Mouse (Mus musculus) forebrain, postnatal 0 days (tissue): Measurements from ENCODE around the gene Grip1. TPM values are rescaled to one million over a fixed set of nuclear protein-coding genes. Genes with fewer than 3 reads are reported as not detected.

Source experiments
- ATAC-seq: fragments of 200-750 bp; cut with Nextera tagmentation; 2 replicates; pipeline ENCODE4 v1.8.0; 2017; ENCODE audit warnings: mild to moderate bottlenecking, moderate library complexity
- DNase-seq: peaks from one replicate; pipeline ENCODE4 v3.0.0-alpha.2; 2015
- H3K27ac ChIP-seq: fragments of 300-500 bp; sonication (generic); 2 replicates; pipeline ENCODE4 v1.5.1; 2014; ENCODE audit warnings: low read depth, mild to moderate bottlenecking, antibody characterized with exemption, low read length, moderate library complexity, mixed read lengths
- H3K27me3 ChIP-seq: fragments of 300-500 bp; sonication (generic); 2 replicates; pipeline ENCODE4 v1.6.1; 2014; ENCODE audit warnings: mild to moderate bottlenecking, low read length, mixed read lengths; ENCODE audit not compliant: insufficient read depth
- H3K36me3 ChIP-seq: fragments of 300-500 bp; sonication (generic); 2 replicates; pipeline ENCODE4 v1.6.1; 2014; ENCODE audit warnings: mild to moderate bottlenecking, moderate library complexity; ENCODE audit not compliant: insufficient read depth
- H3K4me1 ChIP-seq: fragments of 300-500 bp; sonication (generic); 2 replicates; pipeline ENCODE4 v1.6.1; 2014; ENCODE audit warnings: antibody characterized with exemption; ENCODE audit not compliant: insufficient read depth
- H3K4me2 ChIP-seq: fragments of 300-500 bp; sonication (generic); 2 replicates; pipeline ENCODE4 v1.6.1; 2014; ENCODE audit warnings: low read depth, mild to moderate bottlenecking, moderate library complexity
- H3K4me3 ChIP-seq: fragments of 300-500 bp; sonication (generic); 2 replicates; pipeline ENCODE4 v1.5.1; 2014; ENCODE audit warnings: low read depth, low read length, mixed read lengths
- H3K9ac ChIP-seq: fragments of 300-500 bp; sonication (generic); 2 replicates; pipeline ENCODE4 v1.6.1; 2014; ENCODE audit warnings: mild to moderate bottlenecking
- H3K9me3 ChIP-seq: fragments of 300-500 bp; sonication (generic); 2 replicates; pipeline ENCODE4 v1.6.1; 2016; ENCODE audit warnings: low read length
- CTCF ChIP-seq: sonication (generic); IDR thresholded peaks from 2 replicates; pipeline ENCODE4 v1.5.1; 2016; ENCODE audit warnings: antibody characterized with exemption, control low read depth, low read depth
- WGBS: fragments of 180-500 bp; shearing (Covaris S2); extraction: QIAGEN DNeasy Blood & Tissue Kit; methylation state at CpG from one replicate; pipeline ENCODE4 v1.1.7; 2014; 5-methylcytosine and 5-hydroxymethylcytosine counted together
- polyA plus RNA-seq: library from polyadenylated mRNA; unstranded; fragments of >200 nt; fragmentation: Nextera tagmentation; extraction: Ambion mirVana; gene quantifications from 2 replicates; pipeline ENCODE4 v1.2.1, GENCODE M21; 2015
- total RNA-seq: library from RNA; depleted of rRNA; stranded (reverse); fragments of >200 nt; gene quantifications from 2 replicates; pipeline ENCODE4 v1.2.3, GENCODE M21; 2014

Grip1 gene
- total and polyA plus RNA-seq, 2 experiments from 2014 or later: 14.8 to 34.5 TPM

- 86% methylated on average over 5 of the region's 5 CpGs for WGBS
- no peak for DNase-seq
- H3K27me3 ChIP-seq: no peaks in the 10 kb centered on the region
- no peak for ATAC-seq
- H3K4me3 ChIP-seq: no peak overlapping the region
- H3K9me3 ChIP-seq: no peaks in the 10 kb centered on the region
- no peak overlapping the region for H3K9ac ChIP-seq
- H3K4me2 ChIP-seq: no peak overlapping the region
- no peaks in the 10 kb centered on the region for H3K36me3 ChIP-seq
- TF ChIP-seq CTCF: no peak
- H3K27ac ChIP-seq: no peak overlapping the region
- no peaks in the 10 kb centered on the region for H3K4me1 ChIP-seq
Observed at GRCm38 (mm10) chr10:119596822-119597221, 143.2 kb downstream of the Grip1 start.

DNA sequence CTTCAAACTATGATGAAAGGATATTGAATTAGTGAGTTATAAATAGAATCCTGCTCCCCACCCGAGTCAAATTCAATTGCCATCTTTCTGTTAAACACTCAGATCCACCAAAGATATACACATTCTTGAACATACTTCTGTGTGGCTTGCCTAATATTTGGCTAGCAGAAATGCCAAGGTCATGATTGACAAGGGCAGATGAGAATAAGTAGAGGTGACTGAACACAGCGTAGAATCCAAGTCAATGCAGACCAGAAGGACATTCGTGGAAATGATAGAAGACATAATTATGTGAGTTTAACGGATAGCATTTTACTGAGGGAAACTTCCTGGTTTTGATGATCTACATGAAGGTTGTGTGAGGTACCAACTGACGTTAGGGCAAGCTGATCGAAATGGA, 153.9 kb downstream of the Grip1 start:
- WGBS: 91% methylated on average over 6 of the region's 6 CpGs
- Histone ChIP-seq H3K27me3 (no peaks in the 10 kb centered on the region), H3K4me2 (no peak overlapping the region), H3K36me3 (no peaks in the 10 kb centered on the region), H3K4me1 (no peaks in the 10 kb centered on the region), H3K9ac (no peak overlapping the region), H3K27ac (no peak overlapping the region), H3K4me3 (no peak overlapping the region), H3K9me3 (no peaks in the 10 kb centered on the region)
- TF ChIP-seq CTCF: no peak
- no peak for DNase-seq
- no peak for ATAC-seq

GRCm38 (mm10) chr10:119608998-119609397, 155.4 kb downstream of the Grip1 start:
- no peak overlapping the region for H3K4me3 ChIP-seq
- WGBS: 89% methylated on average over 7 of the region's 7 CpGs
- H3K4me2 ChIP-seq: no peak overlapping the region
- no peak for DNase-seq
- no peaks in the 10 kb centered on the region for H3K4me1 ChIP-seq
- ATAC-seq: no peak
- H3K27me3 ChIP-seq: no peaks in the 10 kb centered on the region
- no peak for TF ChIP-seq CTCF
- no peaks in the 10 kb centered on the region for H3K36me3 ChIP-seq
- no peak overlapping the region for H3K9ac ChIP-seq
- no peaks in the 10 kb centered on the region for H3K9me3 ChIP-seq
- no peak overlapping the region for H3K27ac ChIP-seq

GRCm38 (mm10) chr10:119610279-119610895, 156.8 kb downstream of the Grip1 start:
- WGBS: 71% methylated on average over 9 of the region's 9 CpGs

DNA sequence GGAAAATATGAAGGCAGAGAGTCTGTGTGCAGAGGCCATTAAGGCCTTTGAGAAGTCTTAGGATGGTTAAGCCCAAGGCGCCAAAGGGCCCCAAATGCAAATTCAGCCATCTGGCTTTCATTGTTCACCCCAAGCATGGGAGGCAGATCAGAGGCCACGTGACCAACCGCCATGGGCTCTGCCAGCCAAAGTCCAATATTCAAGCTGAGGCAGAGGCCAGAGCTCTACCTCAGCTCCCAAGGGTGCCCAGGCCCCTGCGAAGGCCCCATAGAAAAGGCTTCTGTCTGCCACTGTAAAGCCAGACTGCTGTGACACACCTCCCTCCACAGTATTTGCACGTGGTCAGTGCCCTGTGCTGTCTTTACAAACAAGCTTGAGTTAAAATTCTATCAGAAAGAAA, 158.4 kb downstream of the Grip1 start:
- Histone ChIP-seq H3K4me2 (no peak overlapping the region), H3K4me1 (peaks cover 9% of the 10 kb centered on the region; the same call in 1 of the 2 replicates), H3K27me3 (no peaks in the 10 kb centered on the region), H3K36me3 (no peaks in the 10 kb centered on the region), H3K4me3 (no peak overlapping the region), H3K9ac (no peak overlapping the region), H3K9me3 (no peaks in the 10 kb centered on the region), H3K27ac (no peak overlapping the region)
- DNase-seq (no peak), ATAC-seq (no peak)
- 91% methylated on average over 5 of the region's 5 CpGs for WGBS
- no peak for TF ChIP-seq CTCF

More at GRCm38 (mm10) chr10:119610279-119610895, 156.8 kb downstream of the Grip1 start:
- Histone ChIP-seq H3K9me3 (no peaks in the 10 kb centered on the region), H3K4me2 (no peak overlapping the region), H3K27me3 (no peaks in the 10 kb centered on the region), H3K4me3 (no peak overlapping the region), H3K9ac (no peak overlapping the region), H3K4me1 (0 out of 2 replicates have a peak, but pooled peaks cover 6% of the 10 kb centered on the region), H3K27ac (no peak overlapping the region), H3K36me3 (no peaks in the 10 kb centered on the region)
- no peak for ATAC-seq
- no peak for DNase-seq
- TF ChIP-seq CTCF: peak; percentile 50

- WGBS: 34% methylated on average over 7 of the region's 7 CpGs
- no peak overlapping the region for H3K27ac ChIP-seq
- no peak overlapping the region for H3K4me3 ChIP-seq
- DNase-seq (no peak), ATAC-seq (no peak)
- H3K9me3 ChIP-seq: no peaks in the 10 kb centered on the region
- no peak overlapping the region for H3K9ac ChIP-seq
- H3K27me3 ChIP-seq: no peaks in the 10 kb centered on the region
- H3K4me2 ChIP-seq: no peak overlapping the region
- peaks cover 9% of the 10 kb centered on the region; the same call in 1 of the 2 replicates for H3K4me1 ChIP-seq
- TF ChIP-seq CTCF: no peak
- H3K36me3 ChIP-seq: no peaks in the 10 kb centered on the region
Observed at GRCm38 (mm10) chr10:119614726-119615125, 161.1 kb downstream of the Grip1 start.

GRCm38 (mm10) chr10:119615240-119615885, 161.7 kb downstream of the Grip1 start:
- Histone ChIP-seq H3K9ac (no peak overlapping the region), H3K27ac (0 out of 2 replicates have a peak overlapping the region, but pooled peaks have one; percentile 2), H3K4me1 (peaks cover 9% of the 10 kb centered on the region; the same call in 1 of the 2 replicates), H3K27me3 (no peaks in the 10 kb centered on the region), H3K36me3 (no peaks in the 10 kb centered on the region), H3K4me2 (no peak overlapping the region), H3K4me3 (no peak overlapping the region), H3K9me3 (no peaks in the 10 kb centered on the region)
- ATAC-seq (peak; percentile 86), DNase-seq (peak; percentile 72)
- WGBS: 68% methylated on average over 14 of the region's 14 CpGs
- TF ChIP-seq CTCF: no peak
